Mouse (Mus musculus): Measurements from ENCODE around the gene Gpc6. TPM values are rescaled to one million over a fixed set of nuclear protein-coding genes. Genes with fewer than 3 reads are reported as not detected.
A peak's percentile ranks its signal among the peaks of the same experiment; 100 is the strongest.

Gpc6 gene
- polyA plus RNA-seq, 1 experiment from 2014 or later, result 11.4 TPM

DNA sequence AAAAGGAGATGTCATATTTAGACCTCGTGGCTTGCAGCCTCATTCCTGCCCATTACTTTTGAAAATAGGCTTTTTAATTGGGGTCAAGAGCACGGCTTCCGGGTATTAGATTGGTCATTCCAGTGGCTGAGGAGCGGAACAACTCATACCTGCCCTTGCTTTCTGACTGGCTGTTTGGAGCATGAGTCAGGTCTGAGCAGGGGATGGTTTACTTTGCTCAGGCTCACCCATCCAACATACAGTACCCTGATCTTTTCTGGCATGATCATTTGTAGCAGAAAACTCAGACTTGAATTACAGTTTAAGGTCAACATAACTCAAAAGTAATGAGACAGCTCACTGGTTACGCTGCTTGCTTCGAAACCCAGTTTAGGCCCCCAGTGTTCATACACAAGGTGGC lies 1068.7 kb downstream of the Gpc6 start:
- ATAC-seq (ENCODE audit: low FRiP score, low TSS enrichment), result no peak
- 85% methylated on average over 6 of the region's 6 CpGs for WGBS

GRCm38 (mm10) chr14:118004434-118004833 lies 1079.3 kb downstream of the Gpc6 start:
- Histone ChIP-seq H3K9ac (ENCODE audit: low read length) (no peak overlapping the region), H3K27ac (replicated peaks) (no peak overlapping the region), H3K27me3 (ENCODE audit: control insufficient read depth, insufficient read depth, low read length) (no peaks in the 10 kb centered on the region), H3K4me2 (replicated peaks; ENCODE audit: low read depth) (no peak overlapping the region), H3K4me1 (replicated peaks; ENCODE audit: control insufficient read depth, insufficient read depth) (no peaks in the 10 kb centered on the region), H3K9me3 (ENCODE audit: control insufficient read depth, low read length) (no peaks in the 10 kb centered on the region), H3K36me3 (ENCODE audit: control insufficient read depth, insufficient read depth, low read length) (no peaks in the 10 kb centered on the region), H3K4me3 (ENCODE audit: low read depth, low read length) (no peak overlapping the region)
- 90% methylated on average over 10 of the region's 10 CpGs for WGBS
- TF ChIP-seq EP300 (optimal IDR thresholded peaks at IDR 0.05) (no peak), CTCF (IDR thresholded peaks at IDR 0.05; ENCODE audit: low read depth) (no peak)
- DNase-seq (ENCODE audit: low spot score), result no peak
- no peak for ATAC-seq (ENCODE audit: low FRiP score, low TSS enrichment)

More for the DNA sequence above, 1068.7 kb downstream of the Gpc6 start:
- no peak overlapping the region for H3K27ac ChIP-seq (replicated peaks)
- H3K9me3 ChIP-seq (ENCODE audit: control insufficient read depth, low read length), result no peaks in the 10 kb centered on the region
- no peak overlapping the region for H3K4me2 ChIP-seq (replicated peaks; ENCODE audit: low read depth)
- no peaks in the 10 kb centered on the region for H3K36me3 ChIP-seq (ENCODE audit: control insufficient read depth, insufficient read depth, low read length)
- DNase-seq (ENCODE audit: low spot score), result no peak
- no peak overlapping the region for H3K4me3 ChIP-seq (ENCODE audit: low read depth, low read length)
- no peaks in the 10 kb centered on the region for H3K27me3 ChIP-seq (ENCODE audit: control insufficient read depth, insufficient read depth, low read length)
- H3K4me1 ChIP-seq (replicated peaks; ENCODE audit: control insufficient read depth, insufficient read depth), result no peaks in the 10 kb centered on the region
- H3K9ac ChIP-seq (ENCODE audit: low read length), result no peak overlapping the region
- TF ChIP-seq EP300 (optimal IDR thresholded peaks at IDR 0.05) (no peak), CTCF (IDR thresholded peaks at IDR 0.05; ENCODE audit: low read depth) (no peak)

GRCm38 (mm10) chr14:118005697-118006096 lies 1080.6 kb downstream of the Gpc6 start:
- H3K4me1 ChIP-seq (replicated peaks; ENCODE audit: control insufficient read depth, insufficient read depth), result no peaks in the 10 kb centered on the region
- peak; percentile 56 for DNase-seq (ENCODE audit: low spot score)
- peak; percentile 87 for TF ChIP-seq CTCF (IDR thresholded peaks at IDR 0.05; ENCODE audit: low read depth)
- TF ChIP-seq EP300 (optimal IDR thresholded peaks at IDR 0.05), result no peak
- no peaks in the 10 kb centered on the region for H3K9me3 ChIP-seq (ENCODE audit: control insufficient read depth, low read length)
- H3K27ac ChIP-seq (replicated peaks), result no peak overlapping the region
- no peaks in the 10 kb centered on the region for H3K27me3 ChIP-seq (ENCODE audit: control insufficient read depth, insufficient read depth, low read length)
- H3K9ac ChIP-seq (ENCODE audit: low read length), result no peak overlapping the region
- no peak overlapping the region for H3K4me2 ChIP-seq (replicated peaks; ENCODE audit: low read depth)
- no peaks in the 10 kb centered on the region for H3K36me3 ChIP-seq (ENCODE audit: control insufficient read depth, insufficient read depth, low read length)
- no peak overlapping the region for H3K4me3 ChIP-seq (ENCODE audit: low read depth, low read length)
- ATAC-seq (ENCODE audit: low FRiP score, low TSS enrichment), result peak; percentile 72
- 8% methylated on average over 5 of the region's 5 CpGs for WGBS

DNA sequence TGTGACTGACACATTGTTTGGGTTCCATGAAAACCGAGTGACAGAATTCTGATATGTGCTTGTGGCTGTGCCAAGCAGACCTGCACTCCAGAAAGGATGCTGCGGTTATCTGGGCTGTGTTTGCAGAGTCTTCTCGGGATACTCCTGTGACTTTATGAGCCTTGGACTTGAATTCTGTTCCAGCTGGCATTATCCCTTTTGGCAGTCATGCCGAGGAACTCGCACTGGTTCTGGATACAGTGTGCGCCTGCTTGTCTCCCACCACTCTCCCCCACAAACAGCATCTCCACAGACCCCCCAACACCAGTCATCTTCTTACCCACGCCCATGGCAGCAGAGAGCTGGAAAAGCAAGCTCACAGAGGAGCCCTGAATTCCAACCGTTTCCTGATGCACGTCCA lies 1084.4 kb downstream of the Gpc6 start:
- Histone ChIP-seq H3K4me2 (replicated peaks; ENCODE audit: low read depth) (no peak overlapping the region), H3K4me1 (replicated peaks; ENCODE audit: control insufficient read depth, insufficient read depth) (no peaks in the 10 kb centered on the region), H3K27me3 (ENCODE audit: control insufficient read depth, insufficient read depth, low read length) (no peaks in the 10 kb centered on the region), H3K9ac (ENCODE audit: low read length) (no peak overlapping the region), H3K4me3 (ENCODE audit: low read depth, low read length) (no peak overlapping the region), H3K9me3 (ENCODE audit: control insufficient read depth, low read length) (no peaks in the 10 kb centered on the region), H3K36me3 (ENCODE audit: control insufficient read depth, insufficient read depth, low read length) (no peaks in the 10 kb centered on the region), H3K27ac (replicated peaks) (no peak overlapping the region)
- no peak for ATAC-seq (ENCODE audit: low FRiP score, low TSS enrichment)
- TF ChIP-seq CTCF (IDR thresholded peaks at IDR 0.05; ENCODE audit: low read depth) (no peak), EP300 (optimal IDR thresholded peaks at IDR 0.05) (no peak)
- no peak for DNase-seq (ENCODE audit: low spot score)
- WGBS, result 66% methylated on average over 9 of the region's 9 CpGs

GRCm38 (mm10) chr14:118013237-118013636 lies 1088.1 kb downstream of the Gpc6 start:
- DNase-seq (ENCODE audit: low spot score), result no peak
- Histone ChIP-seq H3K27me3 (ENCODE audit: control insufficient read depth, insufficient read depth, low read length) (no peaks in the 10 kb centered on the region), H3K4me2 (replicated peaks; ENCODE audit: low read depth) (no peak overlapping the region), H3K27ac (replicated peaks) (no peak overlapping the region), H3K4me1 (replicated peaks; ENCODE audit: control insufficient read depth, insufficient read depth) (no peaks in the 10 kb centered on the region), H3K36me3 (ENCODE audit: control insufficient read depth, insufficient read depth, low read length) (no peaks in the 10 kb centered on the region), H3K9ac (ENCODE audit: low read length) (no peak overlapping the region), H3K9me3 (ENCODE audit: control insufficient read depth, low read length) (no peaks in the 10 kb centered on the region), H3K4me3 (ENCODE audit: low read depth, low read length) (no peak overlapping the region)
- no peak for ATAC-seq (ENCODE audit: low FRiP score, low TSS enrichment)
- WGBS, result 84% methylated on average over 8 of the region's 8 CpGs
- TF ChIP-seq CTCF (IDR thresholded peaks at IDR 0.05; ENCODE audit: low read depth), result no peak
- no peak for TF ChIP-seq EP300 (optimal IDR thresholded peaks at IDR 0.05)

DNA sequence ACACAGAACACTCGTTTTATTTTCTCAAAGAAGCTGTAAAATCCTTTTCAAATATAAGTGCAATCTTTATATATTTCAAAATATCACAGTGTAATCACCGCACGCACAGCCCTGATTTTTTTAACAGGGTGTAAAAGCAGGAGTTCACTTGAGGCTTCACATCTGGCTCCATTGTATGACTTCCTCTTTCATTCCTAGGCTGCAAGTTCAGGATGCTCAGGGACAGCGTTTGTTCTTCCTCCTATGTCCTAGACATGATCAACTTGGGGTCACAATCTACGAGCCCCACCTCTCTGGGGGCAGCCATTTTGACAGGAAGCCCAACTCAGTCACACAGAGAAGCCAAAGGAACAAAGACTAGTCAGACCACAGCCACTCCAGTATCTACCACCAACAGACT lies 1094.2 kb downstream of the Gpc6 start:
- ATAC-seq (ENCODE audit: low FRiP score, low TSS enrichment), result no peak
- H3K9ac ChIP-seq (ENCODE audit: low read length), result no peak overlapping the region
- H3K9me3 ChIP-seq (ENCODE audit: control insufficient read depth, low read length), result no peaks in the 10 kb centered on the region
- no peaks in the 10 kb centered on the region for H3K27me3 ChIP-seq (ENCODE audit: control insufficient read depth, insufficient read depth, low read length)
- no peak overlapping the region for H3K4me3 ChIP-seq (ENCODE audit: low read depth, low read length)
- WGBS, result 57% methylated on average over 5 of the region's 5 CpGs
- no peaks in the 10 kb centered on the region for H3K36me3 ChIP-seq (ENCODE audit: control insufficient read depth, insufficient read depth, low read length)
- no peak overlapping the region for H3K4me2 ChIP-seq (replicated peaks; ENCODE audit: low read depth)
- no peaks in the 10 kb centered on the region for H3K4me1 ChIP-seq (replicated peaks; ENCODE audit: control insufficient read depth, insufficient read depth)
- no peak for DNase-seq (ENCODE audit: low spot score)
- TF ChIP-seq EP300 (optimal IDR thresholded peaks at IDR 0.05) (no peak), CTCF (IDR thresholded peaks at IDR 0.05; ENCODE audit: low read depth) (no peak)
- H3K27ac ChIP-seq (replicated peaks), result no peak overlapping the region

Data from stomach, postnatal 0 days (tissue).